Mouse (Mus musculus) urinary bladder, adult 18-20 months (tissue): ENCODE measurements around the gene Polr3b.

Source experiments
- DNase-seq, 2 experiments: peaks; one replicate each; pipeline ENCODE4 v3.0.0; 2022; ENCODE audit warnings: low spot score in 2 of 2, mixed read lengths in 2 of 2

Polr3b gene

GRCm38 (mm10) chr10:84710192-84710591 lies 88.1 kb downstream of the Polr3b start:
- DNase-seq, result no peak

GRCm38 (mm10) chr10:84710827-84711226 lies 88.7 kb downstream of the Polr3b start:
- no peak for DNase-seq

GRCm38 (mm10) chr10:84711479-84711878 lies 89.4 kb downstream of the Polr3b start:
- no peak for DNase-seq

- no peak for DNase-seq
Observed at GRCm38 (mm10) chr10:84711940-84712339, 89.8 kb downstream of the Polr3b start.

GRCm38 (mm10) chr10:84712532-84712931 lies 90.4 kb downstream of the Polr3b start:
- DNase-seq, result no peak

GRCm38 (mm10) chr10:84713043-84713442 lies 91.0 kb downstream of the Polr3b start:
- no peak for DNase-seq

- DNase-seq, result no peak
Observed at GRCm38 (mm10) chr10:84715639-84716038, 93.5 kb downstream of the Polr3b start.

- DNase-seq, result no peak
Observed at GRCm38 (mm10) chr10:84716581-84716980, 94.5 kb downstream of the Polr3b start.

GRCm38 (mm10) chr10:84722711-84723110 lies 100.6 kb downstream of the Polr3b start:
- DNase-seq, result no peak

- no peak for DNase-seq
Observed at GRCm38 (mm10) chr10:84727005-84727404, 104.9 kb downstream of the Polr3b start.

- DNase-seq, result no peak
Observed at GRCm38 (mm10) chr10:84727760-84728159, 105.7 kb downstream of the Polr3b start.

- DNase-seq, result no peak
Observed at GRCm38 (mm10) chr10:84730078-84730477, 108.0 kb downstream of the Polr3b start.

GRCm38 (mm10) chr10:84730956-84731355 lies 108.9 kb downstream of the Polr3b start:
- DNase-seq, result no peak

GRCm38 (mm10) chr10:84733511-84733910 lies 111.4 kb downstream of the Polr3b start:
- no peak for DNase-seq

GRCm38 (mm10) chr10:84754851-84755785 lies 133.0 kb downstream of the Polr3b start:
- no peak for DNase-seq

- DNase-seq, result no peak
Observed at GRCm38 (mm10) chr10:84755786-84756203, 133.7 kb downstream of the Polr3b start, which contains the start of gene Rfx4. Gene Rfx4 (plus strand): TSS chr10:84756062.

- DNase-seq, result no peak
Observed at GRCm38 (mm10) chr10:84756435-84757095, 134.5 kb downstream of the Polr3b start.

- DNase-seq, result no peak
Observed at GRCm38 (mm10) chr10:84757426-84758199, 135.5 kb downstream of the Polr3b start.

GRCm38 (mm10) chr10:84758200-84758468 lies 136.0 kb downstream of the Polr3b start:
- DNase-seq, result no peak

- DNase-seq, result no peak
Observed at GRCm38 (mm10) chr10:84758483-84759431, 136.7 kb downstream of the Polr3b start.

GRCm38 (mm10) chr10:84759511-84760117 lies 137.5 kb downstream of the Polr3b start:
- no peak for DNase-seq
